Mouse (Mus musculus): Measurements from ENCODE around the gene Vax2. TPM values are rescaled to one million over a fixed set of nuclear protein-coding genes. Genes with fewer than 3 reads are reported as not detected.

Gene Vax2
- total and polyA plus RNA-seq, 2 experiments = not detected

GRCm38 (mm10) chr6:83699971-83700370 is 11.1 kb upstream of the Vax2 start:
- TF ChIP-seq POLR2A (IDR thresholded peaks at IDR 0.05; ENCODE audit: extremely low read depth, insufficient read depth, low read length) (no peak), CTCF (IDR thresholded peaks at IDR 0.05; ENCODE audit: low read depth, low read length) (no peak)
- no peak for DNase-seq (ENCODE audit: extremely low read depth, low read depth, low spot score)
- H3K27ac ChIP-seq (replicated peaks; ENCODE audit: insufficient read depth, low read depth, low read length) = no peak overlapping the region
- no peaks in the 10 kb centered on the region for H3K79me2 ChIP-seq (ENCODE audit: control insufficient read depth, insufficient read depth, low read length)
- 11% methylated on average over 5 of the region's 5 CpGs for WGBS
- H3K36me3 ChIP-seq (ENCODE audit: control insufficient read depth, insufficient read depth, low read length) = no peaks in the 10 kb centered on the region
- peaks cover 26% of the 10 kb centered on the region for H3K27me3 ChIP-seq (ENCODE audit: control insufficient read depth, insufficient read depth, low read length)
- no peak overlapping the region for H3K9ac ChIP-seq (ENCODE audit: low read depth, low read length)
- no peaks in the 10 kb centered on the region for H3K4me1 ChIP-seq (ENCODE audit: control insufficient read depth, insufficient read depth, low read length)
- no peak overlapping the region for H3K4me3 ChIP-seq (ENCODE audit: insufficient read depth, low read depth, low read length)

- peaks cover 29% of the 10 kb centered on the region for H3K27me3 ChIP-seq (ENCODE audit: control insufficient read depth, insufficient read depth, low read length)
Measured at GRCm38 (mm10) chr6:83701001-83701400, 10.1 kb upstream of the Vax2 start.

DNA sequence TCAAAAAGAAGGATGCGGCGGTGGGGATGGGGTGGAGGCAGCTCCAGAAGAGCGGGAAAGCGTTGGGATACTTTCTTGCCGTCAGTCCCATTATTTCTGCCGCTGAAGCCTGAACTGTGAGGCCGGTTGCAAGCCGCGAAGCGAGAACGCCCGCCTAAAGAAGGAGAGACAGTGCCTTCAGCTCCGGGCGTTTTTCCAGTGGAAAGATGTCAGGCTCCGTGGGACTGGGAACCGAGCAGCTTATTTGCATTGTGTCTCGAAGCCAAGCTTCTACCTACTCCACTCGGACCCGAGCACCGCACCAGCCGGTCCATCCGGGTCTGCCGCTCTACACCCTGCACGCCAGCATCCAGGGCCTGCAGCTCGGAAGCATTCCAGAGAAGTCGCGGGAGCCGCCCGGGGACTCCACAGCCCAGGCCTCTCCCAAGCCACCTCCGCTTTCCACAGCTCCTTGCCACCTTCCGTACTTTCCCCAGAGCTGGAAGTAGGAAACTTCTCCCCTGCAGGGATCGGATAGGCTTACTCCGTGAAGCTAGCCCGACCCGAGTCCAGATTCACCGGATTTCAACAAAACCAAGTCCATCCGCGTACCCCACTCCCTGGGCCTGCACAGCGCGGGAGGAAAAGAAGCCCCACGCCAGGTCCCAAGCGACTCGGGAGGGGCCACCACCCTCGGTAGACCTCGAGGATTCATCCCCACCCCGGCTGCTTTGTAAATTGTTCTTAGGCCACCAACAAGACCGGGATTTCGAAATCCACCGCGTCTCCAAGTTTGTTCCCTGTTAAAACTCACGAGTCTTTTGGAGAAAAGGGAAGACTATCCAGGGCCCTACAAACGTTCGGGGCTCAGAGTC is 8.7 kb upstream of the Vax2 start:
- TF ChIP-seq CTCF (IDR thresholded peaks at IDR 0.05; ENCODE audit: low read depth, low read length) (no peak), POLR2A (IDR thresholded peaks at IDR 0.05; ENCODE audit: extremely low read depth, insufficient read depth, low read length) (no peak)
- WGBS = 5% methylated on average over 53 of the region's 53 CpGs

More at GRCm38 (mm10) chr6:83701001-83701400, 10.1 kb upstream of the Vax2 start:
- Histone ChIP-seq H3K27ac (replicated peaks; ENCODE audit: insufficient read depth, low read depth, low read length) (no peak overlapping the region), H3K4me1 (ENCODE audit: control insufficient read depth, insufficient read depth, low read length) (no peaks in the 10 kb centered on the region), H3K36me3 (ENCODE audit: control insufficient read depth, insufficient read depth, low read length) (no peaks in the 10 kb centered on the region), H3K9ac (ENCODE audit: low read depth, low read length) (no peak overlapping the region), H3K4me3 (ENCODE audit: insufficient read depth, low read depth, low read length) (no peak overlapping the region), H3K79me2 (ENCODE audit: control insufficient read depth, insufficient read depth, low read length) (no peaks in the 10 kb centered on the region)
- under 1% methylated on average over 11 of the region's 11 CpGs for WGBS
- TF ChIP-seq CTCF (IDR thresholded peaks at IDR 0.05; ENCODE audit: low read depth, low read length) (no peak), POLR2A (IDR thresholded peaks at IDR 0.05; ENCODE audit: extremely low read depth, insufficient read depth, low read length) (no peak)
- DNase-seq (ENCODE audit: extremely low read depth, low read depth, low spot score) = no peak

GRCm38 (mm10) chr6:83703000-83703721 is 7.9 kb upstream of the Vax2 start:
- TF ChIP-seq CTCF (IDR thresholded peaks at IDR 0.05; ENCODE audit: low read depth, low read length) = no peak
- TF ChIP-seq POLR2A (IDR thresholded peaks at IDR 0.05; ENCODE audit: extremely low read depth, insufficient read depth, low read length) = no peak
- Histone ChIP-seq H3K9ac (ENCODE audit: low read depth, low read length) (no peak overlapping the region), H3K4me1 (ENCODE audit: control insufficient read depth, insufficient read depth, low read length) (no peaks in the 10 kb centered on the region), H3K36me3 (ENCODE audit: control insufficient read depth, insufficient read depth, low read length) (no peaks in the 10 kb centered on the region), H3K79me2 (ENCODE audit: control insufficient read depth, insufficient read depth, low read length) (no peaks in the 10 kb centered on the region), H3K4me3 (ENCODE audit: insufficient read depth, low read depth, low read length) (no peak overlapping the region), H3K27me3 (ENCODE audit: control insufficient read depth, insufficient read depth, low read length) (peaks cover 29% of the 10 kb centered on the region), H3K27ac (replicated peaks; ENCODE audit: insufficient read depth, low read depth, low read length) (no peak overlapping the region)
- DNase-seq (ENCODE audit: extremely low read depth, low read depth, low spot score) = no peak
- 3% methylated on average over 27 of the region's 27 CpGs for WGBS

More for the DNA sequence above, 8.7 kb upstream of the Vax2 start:
- DNase-seq (ENCODE audit: extremely low read depth, low read depth, low spot score) = no peak
- Histone ChIP-seq H3K27ac (replicated peaks; ENCODE audit: insufficient read depth, low read depth, low read length) (no peak overlapping the region), H3K27me3 (ENCODE audit: control insufficient read depth, insufficient read depth, low read length) (peaks cover 28% of the 10 kb centered on the region), H3K36me3 (ENCODE audit: control insufficient read depth, insufficient read depth, low read length) (no peaks in the 10 kb centered on the region), H3K4me1 (ENCODE audit: control insufficient read depth, insufficient read depth, low read length) (no peaks in the 10 kb centered on the region), H3K9ac (ENCODE audit: low read depth, low read length) (no peak overlapping the region), H3K79me2 (ENCODE audit: control insufficient read depth, insufficient read depth, low read length) (no peaks in the 10 kb centered on the region), H3K4me3 (ENCODE audit: insufficient read depth, low read depth, low read length) (no peak overlapping the region)

DNA sequence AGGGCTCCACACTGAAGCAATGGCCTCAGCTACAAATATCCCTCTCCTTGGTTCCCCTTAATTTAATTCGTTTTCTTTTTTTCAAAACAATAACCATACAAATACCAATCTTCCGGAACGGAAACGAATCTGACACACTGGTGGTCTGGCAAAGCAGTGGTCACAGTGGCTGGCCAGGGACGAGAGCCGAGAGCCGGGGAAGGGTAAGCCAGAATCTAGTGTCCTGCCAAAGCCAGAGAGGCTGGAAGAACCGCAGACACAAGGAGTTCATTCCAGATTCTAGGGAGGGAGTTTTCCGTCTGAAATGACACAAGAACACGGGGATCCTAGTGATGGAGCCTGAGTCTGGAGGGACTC is 7.4 kb upstream of the Vax2 start:
- no peaks in the 10 kb centered on the region for H3K4me1 ChIP-seq (ENCODE audit: control insufficient read depth, insufficient read depth, low read length)
- H3K36me3 ChIP-seq (ENCODE audit: control insufficient read depth, insufficient read depth, low read length) = no peaks in the 10 kb centered on the region
- no peak overlapping the region for H3K9ac ChIP-seq (ENCODE audit: low read depth, low read length)
- DNase-seq (ENCODE audit: extremely low read depth, low read depth, low spot score) = no peak
- 7% methylated on average over 10 of the region's 10 CpGs for WGBS
- H3K27ac ChIP-seq (replicated peaks; ENCODE audit: insufficient read depth, low read depth, low read length) = no peak overlapping the region
- H3K79me2 ChIP-seq (ENCODE audit: control insufficient read depth, insufficient read depth, low read length) = no peaks in the 10 kb centered on the region
- no peak overlapping the region for H3K4me3 ChIP-seq (ENCODE audit: insufficient read depth, low read depth, low read length)
- peaks cover 29% of the 10 kb centered on the region for H3K27me3 ChIP-seq (ENCODE audit: control insufficient read depth, insufficient read depth, low read length)
- TF ChIP-seq POLR2A (IDR thresholded peaks at IDR 0.05; ENCODE audit: extremely low read depth, insufficient read depth, low read length) (no peak), CTCF (IDR thresholded peaks at IDR 0.05; ENCODE audit: low read depth, low read length) (no peak)
